Mouse (Mus musculus) heart, postnatal 0 days (tissue): ENCODE measurements around the gene Sept12. TPM values are rescaled to one million over a fixed set of nuclear protein-coding genes. Genes with fewer than 3 reads are reported as not detected.

ENCODE experiments used
- ATAC-seq: fragments of 200-750 bp; cut with Nextera tagmentation; 2 replicates; pipeline ENCODE4 v1.8.0; 2017; ENCODE audit warnings: low read depth, moderate number of reproducible peaks, moderate library complexity; ENCODE audit not compliant: insufficient read depth
- DNase-seq: peaks from one replicate; pipeline ENCODE4 v3.0.0-alpha.2; 2016; ENCODE audit warnings: low spot score
- H3K27ac ChIP-seq: fragments of 300-500 bp; sonication (generic); 2 replicates; pipeline ENCODE4 v1.5.1; 2014; ENCODE audit warnings: low read depth, mild to moderate bottlenecking
- H3K27me3 ChIP-seq: fragments of 300-500 bp; sonication (generic); 2 replicates; pipeline ENCODE4 v1.6.1; 2014; ENCODE audit warnings: low read length, mixed read lengths; ENCODE audit not compliant: control insufficient read depth, insufficient read depth
- H3K36me3 ChIP-seq: fragments of 300-500 bp; sonication (generic); replicated peaks from 2 replicates; pipeline ENCODE4 v1.6.1; 2014; ENCODE audit warnings: low read length, mixed read lengths; ENCODE audit not compliant: control insufficient read depth, insufficient read depth
- H3K4me1 ChIP-seq: fragments of 300-500 bp; sonication (generic); 2 replicates; pipeline ENCODE4 v1.6.1; 2014; ENCODE audit warnings: antibody characterized with exemption; ENCODE audit not compliant: control insufficient read depth, insufficient read depth
- H3K4me2 ChIP-seq: fragments of 300-500 bp; sonication (generic); 2 replicates; pipeline ENCODE4 v1.6.1; 2014; ENCODE audit warnings: low read depth, mild to moderate bottlenecking, low read length, moderate library complexity
- H3K4me3 ChIP-seq: fragments of 300-500 bp; sonication (generic); 2 replicates; pipeline ENCODE4 v1.5.1; 2014; ENCODE audit warnings: low read depth, low read length
- H3K9ac ChIP-seq: fragments of 300-500 bp; sonication (generic); replicated peaks from 2 replicates; pipeline ENCODE4 v1.6.1; 2014; ENCODE audit warnings: low read depth, low read length, mixed read lengths
- H3K9me3 ChIP-seq: fragments of 300-500 bp; sonication (generic); replicated peaks from 2 replicates; pipeline ENCODE4 v1.6.1; 2016; ENCODE audit warnings: low read length; ENCODE audit not compliant: control insufficient read depth
- CTCF ChIP-seq: IDR thresholded peaks from 2 replicates; pipeline ENCODE4 v1.5.1; 2016; ENCODE audit warnings: antibody characterized with exemption, control low read depth, low read depth
- EP300 ChIP-seq: IDR thresholded peaks from 2 replicates; pipeline ENCODE4 v1.6.1; 2016; ENCODE audit warnings: antibody characterized with exemption, low read depth
- WGBS: fragments of 180-500 bp; shearing (Covaris S2); extraction: QIAGEN DNeasy Blood & Tissue Kit; methylation state at CpG from one replicate; pipeline ENCODE4 v1.1.7; 2014; 5-methylcytosine and 5-hydroxymethylcytosine counted together
- polyA plus RNA-seq: library from polyadenylated mRNA; unstranded; fragments of >200 nt; fragmentation: Nextera tagmentation; extraction: Ambion mirVana; gene quantifications from 2 replicates; pipeline ENCODE4 v1.2.1, GENCODE M21; 2015
- total RNA-seq: library from RNA; depleted of rRNA; stranded (reverse); fragments of >200 nt; gene quantifications from 2 replicates; pipeline ENCODE4 v1.2.3, GENCODE M21; 2014; ENCODE audit warnings: low replicate concordance

Gene Sept12
- total and polyA plus RNA-seq, 2 experiments from 2014 or later, result not detected

DNA sequence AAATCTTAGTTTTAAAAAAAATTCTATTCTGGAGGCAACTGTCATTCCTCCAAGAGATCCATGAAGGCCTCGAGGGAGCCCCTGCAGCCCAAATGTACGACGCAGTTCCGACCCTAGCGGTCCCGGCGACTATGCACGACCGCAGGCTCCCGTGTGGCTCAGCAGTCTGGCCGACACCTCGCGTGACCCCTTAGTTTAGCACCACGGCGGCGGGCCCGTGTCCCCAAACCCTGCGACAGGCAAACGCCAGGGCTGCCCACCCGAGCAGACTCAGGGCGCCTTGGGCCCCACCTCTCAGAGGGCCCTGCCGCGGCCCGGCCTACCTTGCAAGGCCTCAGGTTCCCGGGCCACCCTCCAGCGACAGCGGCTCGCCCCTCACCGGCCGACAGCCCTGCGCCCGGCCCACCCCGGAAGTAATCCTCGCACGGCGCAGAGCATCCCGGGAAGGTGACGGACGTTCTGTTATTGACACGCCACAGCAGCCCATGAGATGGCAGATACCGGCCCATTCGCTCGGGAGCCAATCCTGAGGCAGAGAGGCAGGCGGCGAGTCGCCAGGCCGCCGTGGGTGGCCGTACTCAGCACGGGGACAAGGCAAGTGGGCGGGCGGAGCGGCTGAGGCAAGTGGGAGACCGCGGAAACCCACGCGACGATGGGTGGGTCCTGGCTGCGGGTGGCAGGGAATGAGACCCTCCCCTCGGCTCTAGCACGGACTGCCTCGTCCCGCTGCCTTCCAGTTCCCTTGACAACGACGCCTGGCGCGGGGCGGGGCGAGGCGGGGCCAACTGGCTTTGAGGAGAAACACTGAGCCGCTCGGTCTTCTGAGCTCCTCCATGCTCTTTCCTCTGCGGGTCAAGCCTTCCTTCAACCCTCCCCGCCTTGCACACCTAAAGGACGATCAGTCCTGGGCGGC, 33.6 kb downstream of the Sept12 start, which contains the start of gene Anks3:
Gene Anks3, minus strand, starts transcription at position 409 of the 913 bp plus-strand sequence.
- under 1% methylated on average over 76 of the region's 76 CpGs for WGBS
- Histone ChIP-seq H3K9ac (peak within 1 kb of the TSS; percentile 73), H3K4me2 (peak within 1 kb of the TSS; percentile 78), H3K4me1 (peaks cover 19% of the 10 kb centered on the region), H3K36me3 (peaks cover 6% of the 10 kb centered on the region; the same call in 1 of the 2 replicates), H3K27ac (peak within 1 kb of the TSS; percentile 83), H3K4me3 (peak within 1 kb of the TSS; percentile 82), H3K27me3 (no peaks in the 10 kb centered on the region), H3K9me3 (no peaks in the 10 kb centered on the region)
- ATAC-seq (peak; percentile 98), DNase-seq (peak; percentile 97)
- peak; percentile 42; the same call in 1 of the 2 replicates for TF ChIP-seq EP300
- TF ChIP-seq CTCF, result no peak

DNA sequence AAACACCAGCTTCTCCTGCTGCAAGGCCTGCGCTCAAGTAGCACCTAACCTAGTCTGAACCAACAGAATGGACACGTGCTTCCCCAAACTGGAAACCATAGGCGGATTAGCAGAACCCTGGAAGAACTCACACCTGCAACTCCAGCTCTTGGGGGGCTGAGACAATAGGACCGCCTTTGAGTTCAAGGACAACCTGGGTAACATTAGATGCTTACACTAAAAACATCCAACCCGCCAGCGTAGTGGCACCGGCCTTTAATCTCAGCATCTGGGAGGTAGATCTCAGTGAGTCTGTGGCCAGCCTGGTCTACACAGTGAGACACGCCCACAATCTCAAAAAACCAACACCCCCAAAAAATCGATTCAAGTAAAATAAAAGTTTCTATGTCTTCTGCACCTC, 34.3 kb downstream of the Sept12 start:
- DNase-seq (no peak), ATAC-seq (no peak)
- peak overlapping the region; percentile 78 for H3K4me2 ChIP-seq
- H3K4me3 ChIP-seq, result peak overlapping the region; percentile 82
- H3K4me1 ChIP-seq, result peaks cover 19% of the 10 kb centered on the region
- H3K9me3 ChIP-seq, result no peaks in the 10 kb centered on the region
- WGBS, result 34% methylated on average over 9 of the region's 9 CpGs
- H3K27me3 ChIP-seq, result no peaks in the 10 kb centered on the region
- TF ChIP-seq EP300 (no peak), CTCF (no peak)
- peak overlapping the region; percentile 73 for H3K9ac ChIP-seq
- peaks cover 6% of the 10 kb centered on the region; the same call in 1 of the 2 replicates for H3K36me3 ChIP-seq
- no peak overlapping the region for H3K27ac ChIP-seq

DNA sequence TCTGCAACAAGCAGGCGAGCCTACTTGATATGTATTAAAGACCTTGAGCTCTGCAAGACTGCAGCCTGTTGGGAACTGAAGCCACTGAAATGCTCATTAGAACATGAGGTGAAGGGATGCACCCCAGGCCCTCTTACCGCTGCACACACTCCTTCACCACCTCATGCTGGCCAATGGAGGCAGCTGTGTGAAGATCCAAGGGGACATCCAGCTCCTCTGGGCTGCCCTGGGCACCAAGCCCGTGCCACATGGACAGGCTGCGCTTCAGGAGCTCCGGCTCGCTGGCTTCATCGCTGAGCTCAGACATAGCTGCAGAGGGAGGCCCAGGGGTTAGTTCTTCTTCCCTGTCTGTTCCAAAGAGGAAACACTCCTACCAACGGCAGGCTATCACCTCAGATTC, 37.4 kb downstream of the Sept12 start:
- DNase-seq (no peak), ATAC-seq (no peak)
- Histone ChIP-seq H3K27ac (no peak overlapping the region), H3K27me3 (no peaks in the 10 kb centered on the region), H3K4me3 (no peak overlapping the region), H3K9ac (no peak overlapping the region), H3K36me3 (peaks cover 32% of the 10 kb centered on the region), H3K4me2 (no peak overlapping the region), H3K9me3 (no peaks in the 10 kb centered on the region), H3K4me1 (peaks cover 17% of the 10 kb centered on the region)
- 77% methylated on average over 8 of the region's 8 CpGs for WGBS
- TF ChIP-seq CTCF (no peak), EP300 (no peak)

DNA sequence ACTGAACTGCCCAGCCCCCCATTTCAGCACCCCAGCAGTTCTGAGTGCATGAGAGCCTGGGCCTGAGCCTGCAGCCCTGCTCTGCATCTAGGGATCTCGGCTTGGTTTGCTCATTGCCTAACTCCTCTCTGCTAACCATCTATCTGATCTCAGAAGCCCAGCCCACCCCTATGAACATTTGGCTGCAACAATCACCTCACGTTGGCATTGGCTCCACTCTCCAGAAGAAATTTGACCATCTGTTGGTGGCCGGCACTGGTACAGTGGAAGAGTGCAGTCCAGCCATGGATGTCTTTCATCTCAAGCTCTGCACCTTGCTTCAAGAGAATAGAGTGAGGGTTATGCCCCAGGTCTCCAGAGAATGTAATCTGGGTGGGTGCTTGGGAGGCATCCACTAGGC, 40.2 kb downstream of the Sept12 start:
- H3K4me2 ChIP-seq, result no peak overlapping the region
- no peak overlapping the region for H3K27ac ChIP-seq
- no peak overlapping the region for H3K4me3 ChIP-seq
- H3K27me3 ChIP-seq, result no peaks in the 10 kb centered on the region
- peaks cover 60% of the 10 kb centered on the region for H3K36me3 ChIP-seq
- WGBS, result 87% methylated on average over 3 of the region's 3 CpGs
- DNase-seq (no peak), ATAC-seq (no peak)
- 0 out of 2 replicates have a peak, but pooled peaks cover 1% of the 10 kb centered on the region for H3K4me1 ChIP-seq
- H3K9ac ChIP-seq, result no peak overlapping the region
- TF ChIP-seq CTCF (no peak), EP300 (no peak)
- H3K9me3 ChIP-seq, result no peaks in the 10 kb centered on the region

DNA sequence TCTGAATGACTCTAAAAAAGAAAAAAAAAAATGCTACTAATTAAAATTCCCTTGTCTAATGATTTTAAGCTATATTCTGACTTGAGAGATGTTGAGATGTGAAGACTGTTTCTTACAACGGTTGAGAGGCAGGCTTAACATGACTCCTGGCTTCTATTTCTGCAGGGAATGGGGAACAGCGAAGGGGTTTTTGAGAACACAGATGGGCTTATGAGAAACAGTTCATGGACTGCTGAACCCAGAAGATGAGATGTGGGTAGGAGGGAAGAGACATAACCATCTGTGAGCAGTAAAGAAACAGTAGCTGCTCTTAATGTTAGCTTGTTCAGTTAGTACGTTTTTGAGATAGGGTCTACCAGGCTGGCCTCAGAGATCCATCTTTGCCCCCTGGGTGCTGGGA, 41.0 kb downstream of the Sept12 start:
- Histone ChIP-seq H3K4me2 (no peak overlapping the region), H3K9ac (no peak overlapping the region), H3K4me3 (no peak overlapping the region), H3K27ac (no peak overlapping the region), H3K9me3 (no peaks in the 10 kb centered on the region), H3K27me3 (no peaks in the 10 kb centered on the region), H3K4me1 (no peaks in the 10 kb centered on the region), H3K36me3 (peaks cover 68% of the 10 kb centered on the region)
- WGBS, result 90% methylated on average over 3 of the region's 3 CpGs
- ATAC-seq, result no peak
- no peak for DNase-seq
- no peak for TF ChIP-seq CTCF
- TF ChIP-seq EP300, result no peak

DNA sequence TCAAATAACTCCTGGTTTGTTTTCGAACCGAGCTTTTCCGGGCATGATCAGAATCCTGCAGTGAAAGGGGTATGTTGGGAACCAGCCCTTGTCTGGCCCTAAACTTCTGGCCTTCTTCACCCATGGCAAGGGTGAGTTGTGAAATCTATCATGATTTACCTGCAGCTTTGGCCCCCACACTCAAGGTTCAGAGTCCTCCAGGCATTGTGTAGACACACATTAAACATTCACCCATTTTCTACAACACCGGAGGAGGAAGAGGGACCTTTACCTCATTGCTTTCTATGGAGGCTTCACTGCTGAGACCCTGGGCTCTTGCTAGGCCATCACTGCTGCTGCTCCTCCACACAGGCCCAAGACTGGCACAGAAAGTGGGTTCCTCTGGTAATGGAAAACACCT, 50.3 kb downstream of the Sept12 start:
- ATAC-seq (no peak), DNase-seq (no peak)
- Histone ChIP-seq H3K27ac (no peak overlapping the region), H3K4me1 (no peaks in the 10 kb centered on the region), H3K4me2 (no peak overlapping the region), H3K36me3 (peaks cover 84% of the 10 kb centered on the region), H3K27me3 (no peaks in the 10 kb centered on the region), H3K9ac (no peak overlapping the region), H3K4me3 (no peak overlapping the region), H3K9me3 (no peaks in the 10 kb centered on the region)
- TF ChIP-seq CTCF (no peak), EP300 (no peak)
- 87% methylated on average over 4 of the region's 4 CpGs for WGBS
